Mouse (Mus musculus) 3134 (cell line): ENCODE results near the gene Il16.

Experiments used
- DNase-seq: peaks from one replicate; pipeline ENCODE4 v3.0.0-alpha.2; 2011; ENCODE audit warnings: low spot score; ENCODE audit not compliant: insufficient read length; ENCODE audit errors: extremely low read depth

Il16 gene

DNA sequence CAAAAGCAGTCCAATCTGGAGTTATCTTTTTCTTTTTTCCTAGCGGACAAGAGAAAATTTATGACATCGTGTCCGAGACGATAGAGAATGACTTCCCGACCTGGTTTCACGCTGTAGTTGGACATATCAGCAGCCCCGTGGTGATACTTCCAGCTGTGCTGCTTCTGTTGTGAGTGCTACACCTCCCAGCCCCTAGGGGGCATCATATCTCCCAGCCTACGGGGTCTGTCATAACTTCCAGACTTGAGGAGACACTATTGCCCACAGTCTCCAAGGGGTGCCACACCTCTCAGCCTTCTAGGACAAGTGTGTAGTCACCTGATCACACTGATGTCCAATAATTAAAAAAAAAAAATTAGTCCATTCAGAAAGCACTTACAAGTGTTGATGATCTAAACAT, 129.7 kb downstream of the Il16 start:
- no peak for DNase-seq

DNA sequence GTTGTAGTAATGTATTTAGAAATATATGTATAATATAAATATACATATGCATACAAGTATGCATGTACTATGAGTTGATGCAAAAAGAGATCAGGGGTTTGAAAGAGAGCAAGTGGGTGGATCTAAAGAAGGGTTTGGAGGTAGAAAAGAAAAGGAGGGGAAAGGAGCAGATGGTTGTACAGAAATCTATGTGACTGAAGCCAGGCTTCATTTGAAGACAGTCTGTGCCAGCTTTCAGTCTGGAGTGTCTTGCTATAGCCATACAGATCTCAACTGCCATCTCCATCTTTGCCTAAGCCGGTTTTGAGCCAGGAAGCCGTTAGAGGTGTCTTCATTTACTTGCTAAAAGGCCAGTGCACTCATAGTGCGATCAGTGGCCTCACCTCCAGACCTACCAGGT, 130.3 kb downstream of the Il16 start:
- DNase-seq: no peak

DNA sequence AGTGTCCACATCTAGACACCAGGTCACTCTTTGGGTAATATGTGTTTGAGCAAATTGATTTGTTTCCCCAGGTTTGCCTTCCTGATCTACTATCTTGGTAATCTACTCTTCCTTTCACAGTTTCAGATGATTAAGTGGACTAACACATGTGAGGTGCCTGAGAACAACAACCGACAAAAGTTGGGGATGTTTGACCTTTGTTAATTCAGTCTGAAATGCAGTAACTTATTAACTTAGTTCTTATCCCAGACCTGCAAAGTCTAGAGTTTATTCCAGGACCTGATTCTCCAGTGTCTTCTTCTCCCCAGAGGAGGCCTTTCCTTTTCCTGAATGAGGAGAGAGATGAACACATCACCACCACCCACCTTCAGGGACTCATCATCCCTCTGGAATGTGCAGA, 133.6 kb downstream of the Il16 start:
- DNase-seq: no peak

DNA sequence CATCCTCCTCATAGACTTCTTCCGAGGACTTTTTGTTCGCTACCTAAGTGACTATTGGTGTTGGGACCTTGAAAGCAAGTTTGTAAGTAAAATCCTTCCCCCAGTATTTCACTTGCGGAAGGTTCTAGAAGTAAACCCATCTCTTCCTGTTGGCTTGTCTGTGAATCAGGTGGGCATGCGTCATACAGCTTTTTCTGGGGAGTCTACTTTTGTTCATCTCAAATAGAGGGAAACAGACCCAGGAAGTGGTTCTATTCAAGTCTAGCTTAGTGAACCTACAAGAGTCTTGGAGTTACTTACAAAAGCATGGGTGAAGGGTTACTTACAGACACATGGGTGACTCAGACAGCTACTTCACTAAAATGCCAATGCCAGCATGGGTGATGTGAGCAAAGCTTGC, 135.6 kb downstream of the Il16 start:
- DNase-seq: no peak

DNA sequence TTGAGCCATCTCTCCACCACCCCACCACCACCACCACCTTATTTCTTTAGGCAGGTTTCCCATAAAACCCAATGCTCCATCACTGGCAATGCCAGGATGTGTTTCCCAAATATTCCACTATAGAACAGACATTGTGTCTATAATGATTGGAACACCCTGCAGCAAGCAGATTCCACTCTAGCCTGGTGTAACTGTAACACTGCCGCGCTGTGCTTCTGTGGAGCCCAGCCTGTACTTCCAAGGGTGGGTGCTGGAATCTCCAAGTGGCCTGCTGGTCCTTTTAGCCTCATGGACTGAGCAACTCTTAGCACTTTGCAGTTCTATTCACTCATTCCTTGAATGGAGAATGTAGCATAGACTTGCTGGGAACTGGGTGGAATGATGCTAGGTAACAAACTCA, 138.7 kb downstream of the Il16 start:
- DNase-seq: no peak

DNA sequence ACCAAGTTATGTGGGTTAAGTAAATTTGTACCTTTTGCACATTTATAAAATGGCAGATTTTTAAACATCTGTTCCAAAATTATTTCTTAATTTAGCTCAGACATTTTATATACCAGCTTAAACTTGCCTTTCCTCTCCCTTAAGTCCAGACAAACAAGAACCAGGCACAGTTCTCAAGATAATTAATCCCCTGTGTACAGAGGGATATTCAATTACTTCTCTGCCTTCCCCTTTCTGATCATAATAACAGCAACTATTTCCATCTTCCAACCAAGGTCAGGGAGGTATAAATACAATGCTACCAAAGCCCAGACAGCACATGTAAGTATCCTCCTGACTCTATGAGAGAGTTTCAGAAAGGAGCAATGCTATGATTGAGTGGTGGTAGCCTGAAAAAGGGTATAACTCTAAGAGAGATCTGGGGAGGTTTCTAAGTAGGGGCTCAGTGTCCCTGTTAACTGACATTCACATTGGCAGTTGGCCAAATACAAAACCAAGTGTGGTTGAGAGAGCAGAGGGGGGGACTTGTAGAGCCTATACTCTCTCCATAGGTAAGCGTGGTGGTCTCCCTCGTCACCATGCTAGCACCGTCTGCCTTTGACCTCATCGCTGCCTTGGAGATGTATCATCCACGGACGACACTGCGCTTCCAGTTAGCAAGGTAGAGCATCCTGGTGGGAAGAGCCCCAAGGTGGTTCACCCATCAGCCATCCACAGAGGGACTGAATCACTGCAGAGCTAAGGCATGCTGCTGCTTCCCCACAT, 141.2 kb downstream of the Il16 start:
- no peak for DNase-seq

DNA sequence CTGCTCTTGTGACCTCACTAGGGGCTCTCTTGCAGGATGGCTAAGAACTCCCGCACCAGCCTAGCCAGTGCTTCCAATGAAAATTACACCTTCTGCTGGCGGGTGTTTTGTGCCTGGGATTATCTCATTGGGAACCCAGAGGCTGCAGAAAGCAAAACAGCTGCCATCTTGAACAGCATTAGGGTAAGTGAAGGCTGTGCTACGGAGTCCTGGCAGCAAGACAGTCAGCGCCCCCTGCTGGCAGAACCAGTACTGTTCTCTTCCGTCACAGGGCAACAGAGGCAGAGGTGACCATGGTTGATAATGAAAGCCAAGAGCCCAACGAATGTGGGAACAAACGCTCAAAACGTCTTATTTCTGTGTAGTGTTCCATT, 145.6 kb downstream of the Il16 start:
- no peak for DNase-seq

DNA sequence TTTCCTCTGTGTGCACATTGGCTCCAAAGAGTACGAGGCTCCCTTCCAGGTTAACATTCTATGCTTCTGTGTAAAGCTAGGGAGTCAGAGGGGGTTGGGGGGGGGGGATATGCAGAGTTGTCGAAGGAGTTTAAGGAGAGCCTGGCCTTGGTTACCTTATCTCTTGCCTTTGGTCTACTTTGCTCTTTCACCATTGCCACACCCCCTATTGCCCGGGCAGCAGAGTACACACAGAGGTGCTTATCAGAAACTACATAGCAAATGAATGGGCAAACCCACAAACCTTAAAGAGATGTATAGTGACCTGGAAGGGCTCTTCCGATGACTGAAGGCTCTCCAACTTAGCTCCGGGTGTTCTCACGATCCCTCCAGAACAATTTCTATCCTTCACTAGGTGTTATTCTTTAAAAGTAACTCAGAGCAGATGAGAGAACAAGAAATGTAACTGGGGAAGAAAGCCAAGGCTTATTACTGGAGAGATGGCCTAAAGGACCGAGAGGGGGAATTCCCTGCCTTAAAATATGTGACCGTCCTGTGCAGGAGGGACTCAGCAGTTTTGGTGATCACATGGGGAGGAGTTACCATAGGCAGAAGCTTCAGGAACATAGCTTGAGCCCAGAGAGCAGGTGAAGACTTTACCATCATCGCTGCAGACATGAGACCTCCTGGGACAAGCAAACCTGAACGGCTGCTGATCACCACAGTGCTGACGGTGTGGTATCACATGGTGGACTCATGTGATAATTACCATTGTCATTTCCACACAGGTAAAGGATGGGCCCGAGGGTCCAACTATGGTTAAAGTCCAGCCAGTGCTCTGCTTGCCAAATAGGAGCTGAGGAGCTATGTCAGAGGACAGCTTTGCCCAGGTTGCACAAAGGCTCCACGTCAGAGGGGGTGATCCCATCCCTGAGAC, 146.3 kb downstream of the Il16 start:
- no peak for DNase-seq

DNA sequence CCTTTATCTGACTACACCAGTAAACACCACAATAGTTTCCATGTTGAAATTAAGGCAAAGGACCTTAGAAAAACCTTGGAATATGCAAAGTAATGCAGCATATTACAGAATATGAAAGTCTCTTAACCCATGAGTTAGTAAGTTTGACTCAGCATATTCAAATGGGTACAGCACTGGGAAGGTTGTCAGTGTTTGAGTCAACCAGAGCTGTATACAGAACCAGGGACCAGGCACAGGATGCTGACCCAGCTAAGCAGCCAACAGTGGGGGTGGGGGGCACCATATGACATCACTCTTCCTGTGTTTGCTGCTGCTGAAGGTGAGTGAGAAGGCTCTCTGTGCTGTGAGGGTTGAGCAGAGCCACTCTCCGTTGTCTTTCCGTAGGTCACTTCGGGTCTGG, 148.5 kb downstream of the Il16 start:
- no peak for DNase-seq

DNA sequence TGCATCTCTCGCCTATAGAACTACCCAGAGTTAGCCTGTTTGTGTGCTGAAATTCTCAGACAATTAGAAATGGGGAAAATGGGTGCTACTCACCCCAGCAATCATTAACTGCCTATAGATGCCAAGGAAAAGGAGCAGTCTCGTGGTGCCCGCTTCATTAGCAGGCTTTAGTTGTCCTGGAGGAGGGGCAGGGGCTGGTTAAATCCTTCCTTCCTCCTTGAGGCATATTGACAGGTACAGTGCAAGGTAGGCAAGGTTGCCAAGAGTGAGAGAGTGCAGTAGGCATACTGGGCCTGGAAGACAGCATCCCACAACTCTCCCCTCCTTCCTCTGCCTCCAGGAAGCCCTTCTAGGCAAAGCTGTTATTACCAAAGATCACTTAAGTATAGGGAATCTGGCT, 151.5 kb downstream of the Il16 start:
- DNase-seq: no peak
